Mouse (Mus musculus): ENCODE data around the gene Ncl.

Gene Ncl

GRCm38 (mm10) chr1:86358906-86359797 lies at the start of gene Ncl:
Ncl (minus strand) TSS chr1:86359400.
- DNase-seq (ENCODE audit: low spot score), result peak; percentile 98

GRCm38 (mm10) chr1:86408515-86408914 lies 49.3 kb upstream of the Ncl start:
- no peak for DNase-seq (ENCODE audit: low spot score)

GRCm38 (mm10) chr1:86406914-86407313 lies 47.7 kb upstream of the Ncl start:
- no peak for DNase-seq (ENCODE audit: low spot score)

DNA sequence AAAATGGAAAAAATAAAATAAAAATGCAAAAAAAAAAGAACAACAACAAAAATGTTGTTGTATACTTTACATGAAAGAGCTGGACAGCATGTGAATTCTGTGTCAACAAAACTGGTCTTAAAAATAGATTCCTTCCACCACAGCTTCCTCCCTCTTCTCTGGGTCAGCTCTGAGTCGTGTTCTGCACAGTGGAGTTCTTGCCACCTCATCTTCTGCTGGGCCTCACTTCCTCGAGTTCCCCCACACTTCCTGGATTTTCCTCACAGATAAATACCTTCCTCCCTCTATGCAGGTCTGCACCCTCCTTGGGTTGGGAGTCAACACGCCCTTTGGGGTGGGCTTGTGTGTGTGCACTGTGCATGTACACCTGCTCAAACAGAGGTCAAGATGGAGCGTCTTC lies 47.1 kb upstream of the Ncl start:
- no peak for DNase-seq (ENCODE audit: low spot score)

DNA sequence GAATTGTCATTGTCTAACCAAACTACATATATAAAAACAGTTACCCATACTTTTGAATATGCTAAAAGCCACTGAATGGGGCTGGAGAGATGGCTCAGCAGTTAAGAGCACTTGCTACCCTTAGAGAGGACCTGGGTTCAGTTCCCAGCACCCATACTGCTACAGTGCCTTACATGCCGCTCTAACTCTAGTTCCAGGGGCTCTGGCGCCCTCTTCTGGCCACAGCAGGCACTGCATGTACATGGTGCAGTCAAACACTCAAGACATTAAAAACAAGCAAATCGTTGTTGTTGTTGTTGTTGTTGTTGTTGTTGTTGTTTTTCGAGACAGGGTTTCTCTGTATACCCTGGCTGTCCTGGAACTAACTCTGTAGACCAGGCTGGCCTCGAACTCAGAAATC lies 45.6 kb upstream of the Ncl start:
- DNase-seq (ENCODE audit: low spot score), result no peak

GRCm38 (mm10) chr1:86400096-86400754 lies 41.0 kb upstream of the Ncl start:
- DNase-seq (ENCODE audit: low spot score), result no peak

GRCm38 (mm10) chr1:86399322-86399721 lies 40.1 kb upstream of the Ncl start:
- DNase-seq (ENCODE audit: low spot score), result no peak

GRCm38 (mm10) chr1:86398222-86398621 lies 39.0 kb upstream of the Ncl start:
- no peak for DNase-seq (ENCODE audit: low spot score)

DNA sequence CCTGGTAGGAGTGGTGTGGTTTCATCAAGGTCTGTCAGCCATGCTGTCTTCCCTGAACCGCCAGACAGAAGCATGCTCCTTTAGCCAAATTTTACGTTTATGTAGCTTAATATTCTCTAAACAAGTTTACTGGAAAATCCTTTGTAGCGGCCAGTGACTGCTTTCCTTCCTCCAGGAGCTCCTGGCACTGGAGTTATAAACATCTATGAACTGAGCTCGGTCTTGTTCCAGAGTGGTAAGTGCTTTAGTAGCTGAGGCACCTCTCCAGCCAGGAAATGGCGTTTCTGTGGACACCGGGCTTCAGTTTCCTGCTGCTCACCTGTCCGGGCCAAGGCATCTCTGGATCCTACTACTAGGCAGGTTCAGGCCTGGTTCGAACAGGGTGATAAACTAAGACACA lies 38.4 kb upstream of the Ncl start:
- no peak for DNase-seq (ENCODE audit: low spot score)

DNA sequence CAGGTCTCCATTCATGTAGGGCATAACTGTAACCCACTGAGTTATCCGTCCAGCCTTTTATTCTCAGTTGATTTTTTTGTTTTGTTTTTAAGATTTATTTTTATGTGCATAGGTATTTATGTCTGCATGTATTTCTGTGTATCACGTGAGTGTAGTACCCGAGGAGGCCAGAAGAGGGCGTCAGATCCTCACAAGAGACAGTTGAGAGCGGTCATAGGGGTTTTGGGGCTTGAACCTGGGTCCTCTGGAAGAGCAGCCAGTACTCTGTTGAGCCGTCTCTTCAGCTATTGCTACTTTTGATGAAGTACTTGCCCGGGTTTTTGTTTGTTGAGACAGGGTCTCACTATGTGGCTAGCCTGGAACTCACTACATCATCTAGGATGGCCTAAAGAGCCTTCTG lies 36.7 kb upstream of the Ncl start:
- DNase-seq (ENCODE audit: low spot score), result no peak

GRCm38 (mm10) chr1:86394246-86394645 lies 35.0 kb upstream of the Ncl start:
- no peak for DNase-seq (ENCODE audit: low spot score)

DNA sequence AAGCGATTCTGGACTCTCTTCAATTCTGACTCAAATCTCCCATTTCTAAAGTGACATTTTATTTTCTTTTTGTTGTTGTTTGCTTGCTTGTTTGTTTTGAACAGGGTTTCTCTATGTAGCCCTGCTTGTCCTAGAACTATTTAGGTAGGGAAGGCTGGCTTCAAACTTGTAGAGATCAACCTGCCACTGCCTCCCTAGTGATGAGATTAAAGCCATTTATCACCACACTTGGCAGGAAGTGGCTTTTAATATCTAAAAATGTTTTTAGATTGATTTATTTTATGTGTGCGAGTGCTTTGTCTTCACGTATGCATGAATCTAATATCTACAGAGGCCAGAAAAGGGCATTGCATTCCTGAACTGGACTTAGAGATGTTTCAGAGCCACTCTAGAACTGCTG lies 34.0 kb upstream of the Ncl start:
- no peak for DNase-seq (ENCODE audit: low spot score)

DNA sequence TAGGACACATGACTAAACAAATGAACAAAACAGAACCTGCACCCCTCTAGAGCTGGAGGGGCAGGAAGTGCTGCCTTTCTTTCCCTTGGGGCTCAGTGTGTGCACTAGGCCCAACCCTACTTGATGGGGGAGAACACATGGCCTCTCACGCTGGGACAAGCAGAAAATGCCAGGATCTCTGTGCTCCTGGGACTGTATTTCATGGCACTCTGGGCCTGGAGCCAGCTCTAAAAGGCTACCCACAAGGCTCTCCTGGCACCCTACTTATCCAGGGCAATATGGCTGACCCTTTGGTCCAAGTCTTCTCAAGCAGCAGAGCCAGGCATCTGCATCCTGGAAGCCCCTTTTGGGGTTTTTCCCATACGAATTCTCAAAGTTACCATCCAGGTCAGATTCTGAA lies 32.2 kb upstream of the Ncl start:
- no peak for DNase-seq (ENCODE audit: low spot score)

DNA sequence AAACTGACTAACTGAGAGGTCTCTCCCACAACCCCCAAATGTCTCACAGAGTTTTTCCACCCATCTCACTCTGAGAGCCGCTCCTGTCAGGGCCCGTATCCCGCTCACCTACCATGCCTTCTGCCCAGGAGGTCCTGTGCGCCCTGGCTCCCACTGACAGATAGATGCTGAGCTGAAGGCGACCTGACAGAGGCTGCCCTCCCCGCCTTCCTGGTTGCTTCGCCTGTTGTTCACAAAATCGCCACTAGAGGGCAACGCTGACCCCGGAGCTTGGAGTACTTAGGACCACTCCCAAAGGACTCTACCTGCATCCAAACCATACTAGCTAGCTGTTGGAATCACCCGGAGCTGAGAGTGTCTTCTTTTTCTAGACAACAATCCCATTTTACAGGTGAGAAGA lies 30.0 kb upstream of the Ncl start:
- peak; percentile 30 for DNase-seq (ENCODE audit: low spot score)

DNA sequence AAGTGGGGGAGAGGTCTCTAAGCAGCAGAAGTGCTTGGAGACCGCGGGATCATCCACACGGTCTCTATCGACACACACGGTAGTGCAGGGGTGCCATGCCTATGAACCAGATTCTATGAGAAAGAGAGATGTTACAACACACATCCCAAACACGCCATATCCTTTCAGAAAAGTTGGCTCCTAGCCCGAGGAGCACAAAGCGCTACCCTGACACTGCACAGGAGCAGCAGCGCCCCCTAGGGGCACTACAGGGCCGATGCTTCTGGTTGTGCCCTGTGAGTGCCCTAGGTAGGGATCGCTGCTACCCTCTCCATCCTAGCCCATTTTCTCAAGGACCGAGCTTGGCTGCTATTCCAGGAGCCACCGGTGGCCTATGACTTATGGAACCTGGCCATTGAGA lies 21.8 kb upstream of the Ncl start:
- peak; percentile 23 for DNase-seq (ENCODE audit: low spot score)

GRCm38 (mm10) chr1:86379161-86379569 lies 20.0 kb upstream of the Ncl start:
- DNase-seq (ENCODE audit: low spot score), result no peak

- no peak for DNase-seq (ENCODE audit: low spot score)
Measured at GRCm38 (mm10) chr1:86378662-86379061, 19.5 kb upstream of the Ncl start.

GRCm38 (mm10) chr1:86376354-86376753 lies 17.2 kb upstream of the Ncl start:
- no peak for DNase-seq (ENCODE audit: low spot score)

DNA sequence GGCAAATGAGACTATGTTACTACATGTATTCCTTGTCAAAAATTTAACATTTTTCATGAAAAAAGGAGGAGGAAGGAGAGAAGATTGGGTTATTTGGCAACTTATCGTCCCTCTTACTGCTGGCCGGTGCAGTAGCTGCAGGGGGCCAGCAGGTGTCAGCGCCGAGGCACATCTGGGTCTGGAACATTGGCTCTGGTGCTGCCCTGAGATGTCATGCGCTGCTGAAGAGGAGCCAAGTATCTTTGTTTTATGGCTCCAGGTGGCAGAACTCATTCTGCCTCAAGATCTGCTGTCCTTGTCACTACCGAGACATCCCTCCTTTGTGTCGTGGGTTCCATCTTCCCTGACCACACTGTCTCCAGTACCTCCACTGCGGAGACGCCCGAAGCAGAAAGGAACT lies 12.8 kb upstream of the Ncl start:
- DNase-seq (ENCODE audit: low spot score), result no peak

DNA sequence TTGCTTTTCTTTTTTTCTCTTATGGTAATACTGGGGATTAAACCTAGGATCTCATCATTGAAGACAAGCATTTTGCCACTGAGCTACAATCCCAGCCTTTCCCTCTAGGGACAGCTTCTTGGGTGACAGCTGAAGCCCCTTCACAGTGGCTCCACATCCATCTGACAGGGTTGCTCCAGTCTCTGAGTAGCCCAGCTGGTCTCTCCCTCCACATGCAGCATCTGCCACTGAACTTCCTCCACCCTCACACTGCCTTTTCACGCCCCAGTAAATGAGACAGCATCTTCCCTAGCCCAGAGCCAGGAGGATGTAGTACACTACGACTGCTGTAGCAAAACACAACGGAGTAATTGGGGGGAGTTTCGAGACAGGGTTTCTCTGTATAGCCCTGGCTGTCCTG lies 8.9 kb upstream of the Ncl start:
- no peak for DNase-seq (ENCODE audit: low spot score)

DNA sequence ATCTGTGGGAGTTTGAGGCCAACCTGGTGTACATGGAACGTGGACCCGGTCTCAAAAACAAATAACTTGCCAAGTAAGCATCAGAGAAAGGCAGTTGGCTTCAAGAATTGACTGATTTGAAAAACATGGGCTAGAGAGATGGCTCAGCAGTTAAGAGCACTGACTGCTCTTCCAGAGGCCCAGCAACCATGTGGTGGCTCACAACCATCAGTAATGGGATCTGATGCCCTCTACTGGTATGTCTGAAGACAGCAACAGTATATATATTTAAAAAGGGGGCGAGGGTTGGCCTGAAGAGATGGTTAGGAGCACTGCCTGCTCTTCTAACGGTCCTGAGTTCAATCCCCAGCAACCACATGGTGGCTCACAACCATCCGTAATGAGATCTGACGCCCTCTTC lies 4.5 kb upstream of the Ncl start:
- no peak for DNase-seq (ENCODE audit: low spot score)

- no peak for DNase-seq (ENCODE audit: low spot score)
Measured at GRCm38 (mm10) chr1:86361852-86362615, 2.8 kb upstream of the Ncl start.

- no peak for DNase-seq (ENCODE audit: low spot score)
Measured at GRCm38 (mm10) chr1:86360441-86360840, 1.2 kb upstream of the Ncl start.

Measured in ovary, adult 18-20 months (tissue).